Mouse (Mus musculus) adrenal gland (tissue): ENCODE data around the gene Csad.

Source experiments
- intact Hi-C: fragments of 180-260 bp; cut with DNase I; formaldehyde crosslinking; loops from one replicate; pipeline ENCODE4 v1.15.1; 2025

Csad gene

DNA sequence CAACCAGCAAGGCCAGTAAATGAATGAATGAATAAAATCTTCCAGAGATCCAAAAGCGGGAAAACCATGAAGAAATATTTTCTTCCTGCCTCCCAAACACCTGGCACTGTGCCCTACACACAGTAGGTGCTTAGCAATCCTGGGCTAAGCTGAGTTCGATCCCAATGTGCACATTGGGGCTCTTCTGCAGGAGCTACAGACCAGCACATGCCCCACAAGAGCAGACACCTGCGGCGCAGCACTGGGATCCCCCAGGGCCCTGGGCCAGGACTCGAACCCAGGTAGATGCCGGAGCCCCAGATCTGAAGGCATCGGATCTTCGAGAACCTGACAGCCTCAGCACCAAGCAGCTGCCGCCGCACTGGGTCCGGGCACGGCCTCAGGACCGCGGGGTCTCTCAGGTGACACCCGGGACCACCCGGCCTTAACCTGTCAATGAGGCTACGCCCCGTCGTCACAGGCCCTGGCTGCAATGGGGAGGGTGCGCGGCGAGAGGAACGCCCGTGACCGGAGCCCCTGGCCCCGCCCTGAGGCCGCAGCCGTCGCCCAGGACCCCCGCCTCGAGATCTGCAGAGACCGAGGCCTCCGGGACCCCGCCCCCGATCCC is 68.9 kb downstream of the Csad start:
- intact Hi-C loops = no loop called here

DNA sequence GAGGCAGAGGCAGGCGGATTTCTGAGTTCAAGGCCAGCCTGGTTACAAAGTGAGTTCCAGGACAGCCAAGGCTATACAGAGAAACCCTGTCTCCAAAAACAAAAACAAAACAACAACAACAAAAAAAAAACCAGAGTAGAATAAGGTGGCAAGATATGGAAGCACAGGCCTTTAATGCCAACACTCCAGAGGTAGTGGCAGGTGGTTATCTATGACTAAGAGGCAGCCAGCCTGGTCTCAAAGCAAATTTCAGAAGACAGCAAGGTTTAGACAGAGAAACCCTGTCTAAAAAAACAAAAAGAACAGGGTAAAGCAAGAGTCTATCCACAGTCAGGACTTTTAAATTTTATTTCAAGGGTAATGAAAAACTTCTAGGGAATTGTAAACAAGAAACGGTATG is 69.8 kb downstream of the Csad start:
- intact Hi-C loops = no loop called here

DNA sequence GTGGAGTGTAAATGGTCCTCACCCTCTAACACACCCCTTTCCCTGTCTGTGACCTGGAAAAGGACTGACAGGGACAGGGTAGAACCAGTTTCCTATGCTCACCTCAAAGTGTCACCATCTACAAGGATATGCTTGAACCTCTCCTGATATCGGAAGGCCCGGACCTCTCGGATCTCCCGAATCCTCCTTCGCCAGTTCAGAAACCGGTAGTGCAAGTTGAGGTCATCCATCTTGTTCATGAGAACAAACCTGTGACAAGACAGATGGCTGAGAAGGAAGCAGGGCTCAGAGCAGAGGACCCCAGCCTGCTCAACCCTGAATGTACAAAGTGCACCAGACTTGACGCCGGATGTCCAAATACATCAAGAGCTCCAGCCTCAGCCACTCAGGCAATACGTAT is 71.2 kb downstream of the Csad start:
- intact Hi-C loops = no loop called here
